Mouse (Mus musculus) granulocyte monocyte progenitor cell, adult 5-6 weeks (primary cell): ENCODE data around the gene Foxo1. TPM values are rescaled to one million over a fixed set of nuclear protein-coding genes. Genes with fewer than 3 reads are reported as not detected.

Experiments
- ATAC-seq: replicated peaks from 2 replicates; pipeline ENCODE4 v1.8.0; 2016; ENCODE audit warnings: mild to moderate bottlenecking, moderate TSS enrichment, inconsistent platforms; ENCODE audit not compliant: poor library complexity, severe bottlenecking
- total RNA-seq, 2 experiments: library from RNA; stranded (forward) in 1 of 2; stranded (reverse) in 1 of 2; fragments of 200-712, 200-1000 nt in 1 of 2; fragments of >200 nt in 1 of 2; fragmentation: Nextera tagmentation in 1 of 2; gene quantifications; 2 replicates each; pipeline ENCODE4 v1.2.3; 2014 to 2017

Gene Foxo1
- total RNA-seq (2014; fragmentation: Nextera tagmentation) = 1.8 and 2.6 TPM in 2 replicates
- 0.39 and 0.46 TPM in 2 replicates for total RNA-seq (2017)

- peak; percentile 78 for ATAC-seq
These were observed at the start of gene Foxo1 for GRCm38 (mm10) chr3:52267652-52268486. TSS of gene Foxo1 (plus strand) at chr3:52268336.

DNA sequence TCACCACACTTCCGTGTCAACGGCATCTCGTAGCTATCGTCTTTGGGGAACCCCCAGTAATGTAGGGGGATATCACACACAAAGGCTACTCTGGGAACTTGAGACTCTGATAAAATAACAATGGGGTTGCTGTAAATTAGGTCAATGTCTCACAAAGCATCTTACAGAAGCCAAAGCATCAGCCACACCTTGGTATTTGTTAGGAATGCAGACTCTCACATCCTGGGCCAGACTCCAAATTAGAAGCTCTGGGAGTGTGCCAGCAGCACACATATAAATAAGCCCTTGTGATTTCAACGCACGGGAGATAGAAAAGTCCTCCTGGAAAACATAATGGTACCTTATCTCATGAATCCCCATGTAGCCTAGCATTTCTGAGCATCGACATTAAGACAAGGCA, 49.3 kb upstream of the Foxo1 start:
- no peak for ATAC-seq

GRCm38 (mm10) chr3:52221082-52221481, 47.1 kb upstream of the Foxo1 start:
- ATAC-seq = no peak

GRCm38 (mm10) chr3:52221931-52222330, 46.2 kb upstream of the Foxo1 start:
- ATAC-seq = no peak

DNA sequence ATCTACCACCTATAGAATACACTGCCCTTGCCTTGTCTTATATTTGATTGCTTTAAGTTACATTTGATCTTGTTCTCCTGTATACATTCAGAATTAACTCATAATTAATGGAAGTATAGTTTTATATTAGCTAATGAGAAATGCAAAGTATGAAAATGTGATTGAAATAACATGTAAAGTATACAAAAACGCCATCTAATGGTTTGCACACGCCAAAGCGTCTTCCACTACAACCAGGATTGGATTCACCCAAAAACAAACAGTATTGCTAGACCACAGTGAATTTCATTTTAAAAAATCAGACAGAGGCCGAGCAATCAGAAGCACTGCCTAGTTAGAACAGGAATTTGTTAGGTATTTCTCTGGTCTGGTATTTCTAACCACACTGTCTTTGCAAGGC, 31.6 kb upstream of the Foxo1 start:
- ATAC-seq = no peak

- ATAC-seq = no peak
These were observed 31.0 kb upstream of the Foxo1 start for GRCm38 (mm10) chr3:52237136-52237535.

- ATAC-seq = no peak
These were observed 27.1 kb upstream of the Foxo1 start for GRCm38 (mm10) chr3:52241062-52241461.

DNA sequence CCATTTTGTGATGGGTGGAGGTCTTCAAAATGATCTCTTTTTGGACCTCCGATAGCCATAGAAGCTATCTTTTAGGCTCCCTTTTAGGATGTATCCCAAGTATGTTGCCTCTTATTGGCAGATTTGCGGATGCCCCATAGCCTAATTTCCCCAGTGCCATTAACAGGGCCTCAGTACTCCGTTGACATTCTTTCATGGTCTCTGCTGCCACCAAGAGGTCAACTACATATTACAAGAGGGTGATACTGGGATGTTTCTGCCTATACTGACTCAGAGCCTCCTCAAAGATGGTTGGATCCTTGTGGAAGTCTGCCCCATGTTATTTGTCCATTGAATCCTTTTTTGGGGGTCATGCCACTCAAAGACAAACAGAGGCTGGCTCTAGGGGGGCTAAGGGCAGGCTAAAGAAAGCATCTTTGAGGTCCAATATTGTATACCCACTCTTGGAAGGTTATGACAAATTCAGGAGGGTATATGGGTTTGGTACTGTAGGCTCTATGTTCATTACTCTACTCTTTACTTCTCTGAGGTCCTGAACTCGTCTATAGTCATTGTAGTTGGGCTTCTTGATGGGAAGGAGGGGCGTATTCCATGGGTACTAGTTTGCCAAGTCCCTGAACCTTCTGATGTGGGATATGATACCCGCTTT, 25.6 kb upstream of the Foxo1 start:
- ATAC-seq = peak; percentile 88

- ATAC-seq = peak; percentile 48
These were observed 24.7 kb upstream of the Foxo1 start for GRCm38 (mm10) chr3:52243271-52244021.

- ATAC-seq = peak; percentile 43
These were observed 21.9 kb upstream of the Foxo1 start for GRCm38 (mm10) chr3:52245996-52246830.

DNA sequence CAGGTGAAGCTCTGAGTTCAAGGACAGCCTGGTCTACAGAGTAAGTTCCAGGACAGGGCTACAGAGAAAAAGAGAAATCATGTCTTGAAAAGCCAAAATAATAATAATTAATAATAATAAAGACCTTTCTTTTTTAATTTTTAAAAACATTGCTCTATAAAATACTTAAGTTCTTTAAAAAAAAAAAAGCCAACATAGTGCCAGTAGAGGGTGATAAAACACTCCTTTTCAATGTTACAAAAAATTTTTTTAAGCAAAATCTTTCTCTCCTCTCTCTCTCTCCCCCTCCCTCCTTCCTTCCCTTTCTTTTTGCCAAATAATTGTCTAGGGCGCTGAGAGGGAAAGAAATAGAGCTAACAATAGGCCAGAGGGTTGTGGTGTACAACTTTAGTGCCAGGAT, 17.0 kb upstream of the Foxo1 start:
- ATAC-seq = no peak

- no peak for ATAC-seq
These were observed 14.3 kb upstream of the Foxo1 start for GRCm38 (mm10) chr3:52253656-52254461.

DNA sequence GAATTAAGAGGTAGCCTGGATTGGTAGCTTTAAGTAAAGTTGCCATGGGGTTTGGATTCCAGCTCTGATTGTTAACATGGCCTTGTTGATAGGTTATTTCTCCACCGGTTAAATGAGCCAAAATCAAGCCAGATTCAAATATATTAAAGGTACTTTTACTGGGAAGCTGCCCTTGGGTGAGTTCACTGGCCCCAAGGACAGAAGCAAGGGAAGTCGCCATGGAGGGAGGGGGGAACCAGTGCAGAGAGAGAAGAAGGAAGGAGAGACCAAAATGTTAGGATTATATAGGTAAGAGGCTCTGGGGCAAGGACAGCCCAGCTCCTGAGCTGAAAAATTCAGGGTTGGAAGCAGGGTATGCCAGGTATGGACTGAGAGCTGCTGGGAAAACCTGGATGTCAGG, 13.6 kb upstream of the Foxo1 start:
- no peak for ATAC-seq

DNA sequence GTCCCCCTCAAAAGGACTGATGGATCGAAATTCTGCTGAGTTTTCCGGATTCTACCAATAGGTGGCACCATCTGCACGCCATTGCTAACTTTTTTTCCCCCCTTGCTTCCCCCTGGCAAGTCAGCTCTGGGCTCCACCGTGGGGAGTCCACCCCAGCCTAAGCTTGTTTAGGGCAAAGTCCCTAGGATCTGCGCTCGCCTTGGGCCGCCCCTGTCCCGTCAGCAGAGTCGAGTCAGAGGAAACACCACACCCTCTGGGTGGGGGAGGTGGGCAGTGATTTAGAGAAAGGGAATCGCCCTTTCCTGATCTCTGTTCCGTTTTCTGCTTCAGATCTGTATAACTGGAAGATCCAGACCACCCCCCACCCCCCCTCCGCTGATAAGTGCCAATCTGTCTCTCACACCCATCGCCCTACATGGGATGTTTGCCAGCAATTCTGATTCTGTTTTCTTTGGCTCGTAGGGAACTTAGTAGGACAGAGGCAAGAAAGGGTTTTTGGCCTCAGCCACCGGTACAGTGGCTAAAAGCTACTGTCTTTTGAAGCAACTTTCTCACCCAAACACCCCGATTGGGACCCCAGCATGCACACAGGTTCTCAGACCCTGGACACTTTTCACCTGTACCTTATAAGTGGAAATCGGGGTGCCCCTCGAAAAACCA, 10.2 kb upstream of the Foxo1 start:
- peak; percentile 71 for ATAC-seq

DNA sequence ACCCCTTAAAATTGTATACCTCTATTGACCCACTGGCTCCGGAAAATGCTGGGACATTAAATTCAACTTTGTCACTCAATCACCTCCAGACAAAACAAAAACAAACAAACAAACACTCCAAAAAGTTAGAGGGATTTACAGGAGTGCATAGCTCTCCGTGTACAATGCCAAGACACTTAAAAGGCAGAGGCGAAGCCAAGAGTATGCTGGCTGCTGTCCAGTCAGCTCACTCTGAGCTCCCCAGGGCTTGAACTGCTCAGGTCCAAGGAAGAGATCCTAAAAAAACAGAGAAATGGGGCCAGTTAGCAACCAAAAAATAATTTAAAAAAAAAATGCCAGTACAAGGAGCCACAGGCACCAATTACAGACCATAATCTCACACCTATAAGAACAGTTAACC, 9.6 kb upstream of the Foxo1 start:
- no peak for ATAC-seq

GRCm38 (mm10) chr3:52262431-52263161, 5.5 kb upstream of the Foxo1 start:
- ATAC-seq = peak; percentile 66

DNA sequence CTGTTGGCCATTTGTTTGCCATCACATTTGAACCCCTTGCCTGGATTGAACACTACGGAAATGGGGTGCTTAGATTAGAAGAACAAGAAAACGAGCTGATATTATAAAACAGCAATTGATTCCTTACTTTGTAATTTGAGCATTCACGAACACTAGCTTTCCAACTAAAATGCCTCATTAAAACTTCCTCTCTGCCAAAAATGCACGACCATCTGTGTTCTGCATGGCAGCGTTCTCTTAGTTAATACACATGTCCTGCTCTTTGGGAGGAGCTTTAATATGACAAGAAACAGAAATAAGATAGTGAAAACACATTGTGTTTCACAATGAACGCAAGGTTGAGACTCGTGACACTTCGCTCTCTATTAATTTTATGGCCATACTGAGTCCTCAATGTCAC, 3.8 kb upstream of the Foxo1 start:
- ATAC-seq = no peak

DNA sequence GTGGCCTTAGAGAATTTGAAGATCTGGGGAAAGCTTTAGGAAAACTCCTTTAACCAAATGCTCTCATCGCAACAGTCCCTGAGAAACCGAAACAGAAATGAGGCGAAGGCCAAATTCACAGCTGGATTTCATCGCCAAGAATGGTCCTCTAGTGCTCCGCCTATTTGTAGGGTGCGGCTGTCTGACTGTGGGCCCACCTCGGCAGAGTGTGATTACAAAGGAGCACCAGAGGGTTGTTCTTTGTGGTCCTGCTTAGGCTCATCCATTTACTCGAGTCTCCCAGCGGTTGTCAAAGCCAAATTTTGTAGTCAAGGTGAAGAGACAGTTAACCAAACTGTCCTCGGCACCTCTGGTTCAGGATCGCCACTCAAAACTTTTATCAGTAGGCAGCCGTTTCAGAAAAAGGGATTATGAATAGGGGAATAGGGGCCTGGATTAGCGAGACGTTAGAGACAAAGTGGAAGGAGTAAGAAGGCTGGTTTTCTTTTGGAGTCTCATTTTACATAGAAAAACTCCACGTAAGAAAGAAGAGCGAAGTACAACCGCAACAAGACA, 1.5 kb upstream of the Foxo1 start:
- ATAC-seq = no peak
